Mouse (Mus musculus): Measurements from ENCODE around the gene Cd38.
"Not testable (repeated sequence)": the region's sequence is repeated elsewhere in the genome, so short reads cannot be mapped to it uniquely, and the experiment has no call there.

The Cd38 gene

GRCm38 (mm10) chr5:43860096-43860495 is 8.3 kb upstream of the Cd38 start:
- no peak for DNase-seq (ENCODE audit: low spot score)

GRCm38 (mm10) chr5:43860670-43861431 is 7.5 kb upstream of the Cd38 start:
- no peak for DNase-seq (ENCODE audit: low spot score)

- no peak for DNase-seq (ENCODE audit: low spot score)
These were observed 4.7 kb upstream of the Cd38 start for GRCm38 (mm10) chr5:43863642-43864041.

- no peak for DNase-seq (ENCODE audit: low spot score)
These were observed 3.0 kb upstream of the Cd38 start for GRCm38 (mm10) chr5:43865316-43865715.

DNA sequence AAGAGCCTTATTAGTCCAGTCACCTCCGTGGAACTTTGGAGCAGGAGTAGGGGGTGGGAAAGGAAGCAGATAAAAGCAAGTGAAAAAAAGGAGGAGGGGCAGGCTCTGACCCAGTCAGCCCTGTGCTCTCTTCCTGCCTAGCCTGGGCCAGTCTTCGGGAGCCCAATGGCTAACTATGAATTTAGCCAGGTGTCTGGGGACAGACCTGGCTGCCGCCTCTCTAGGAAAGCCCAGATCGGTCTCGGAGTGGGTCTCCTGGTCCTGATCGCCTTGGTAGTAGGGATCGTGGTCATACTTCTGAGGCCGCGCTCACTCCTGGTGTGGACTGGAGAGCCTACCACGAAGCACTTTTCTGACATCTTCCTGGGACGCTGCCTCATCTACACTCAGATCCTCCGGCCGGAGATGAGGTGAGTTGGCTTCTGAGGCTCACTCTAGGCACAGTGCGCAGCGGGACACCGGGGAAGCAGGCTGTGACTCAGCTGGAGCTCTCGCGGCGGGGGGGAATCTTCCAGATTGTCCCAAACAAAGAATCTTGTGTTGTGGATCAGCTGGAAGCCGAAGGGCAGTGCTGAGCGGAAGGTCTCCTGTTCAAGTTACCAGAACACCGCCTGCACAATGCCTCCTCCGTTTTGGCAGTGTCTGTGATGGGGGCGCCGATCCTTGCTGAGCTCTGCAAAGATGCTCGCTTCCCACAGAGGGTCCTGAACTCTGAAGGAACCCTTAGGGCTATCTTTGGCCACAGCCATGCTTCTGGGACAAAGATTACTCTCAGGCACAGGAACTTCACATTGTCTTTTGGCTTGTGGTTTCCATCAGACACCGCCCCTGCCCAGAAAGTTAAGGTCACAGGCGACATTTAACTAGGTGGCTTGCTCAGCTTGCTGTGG is 603 bp downstream of the Cd38 start:
- DNase-seq (ENCODE audit: low spot score), result no peak

- no peak for DNase-seq (ENCODE audit: low spot score)
These were observed 3.5 kb downstream of the Cd38 start for GRCm38 (mm10) chr5:43871845-43872244.

DNA sequence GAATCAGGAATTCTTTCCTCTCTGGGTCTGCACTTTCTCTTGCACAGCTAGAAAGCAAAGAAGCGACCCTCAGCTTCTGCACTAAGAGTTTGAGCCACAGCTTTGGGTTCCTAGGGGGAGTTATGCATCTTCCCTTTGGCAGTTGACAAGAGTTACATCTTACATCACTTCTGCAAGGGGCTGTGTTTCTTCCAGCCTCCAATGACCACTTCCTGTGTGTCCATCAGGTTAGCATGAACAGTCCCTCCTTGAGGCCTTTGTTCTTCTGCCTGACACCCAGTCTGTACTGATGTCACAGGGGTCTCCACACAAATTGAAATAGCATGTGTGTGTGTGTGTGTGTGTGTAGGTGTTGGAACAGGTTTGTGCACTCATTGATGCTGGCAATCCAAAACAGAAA is 4.3 kb downstream of the Cd38 start:
- DNase-seq (ENCODE audit: low spot score), result no peak

GRCm38 (mm10) chr5:43882034-43882433 is 13.7 kb downstream of the Cd38 start:
- DNase-seq (ENCODE audit: low spot score), result no peak

GRCm38 (mm10) chr5:43885060-43885820 is 16.9 kb downstream of the Cd38 start:
- DNase-seq (ENCODE audit: low spot score), result no peak

- DNase-seq (ENCODE audit: low spot score), result peak; percentile 56
These were observed 24.0 kb downstream of the Cd38 start for GRCm38 (mm10) chr5:43892386-43892785.

GRCm38 (mm10) chr5:43894113-43894512 is 25.8 kb downstream of the Cd38 start:
- DNase-seq (ENCODE audit: low spot score), result peak; percentile 68

DNA sequence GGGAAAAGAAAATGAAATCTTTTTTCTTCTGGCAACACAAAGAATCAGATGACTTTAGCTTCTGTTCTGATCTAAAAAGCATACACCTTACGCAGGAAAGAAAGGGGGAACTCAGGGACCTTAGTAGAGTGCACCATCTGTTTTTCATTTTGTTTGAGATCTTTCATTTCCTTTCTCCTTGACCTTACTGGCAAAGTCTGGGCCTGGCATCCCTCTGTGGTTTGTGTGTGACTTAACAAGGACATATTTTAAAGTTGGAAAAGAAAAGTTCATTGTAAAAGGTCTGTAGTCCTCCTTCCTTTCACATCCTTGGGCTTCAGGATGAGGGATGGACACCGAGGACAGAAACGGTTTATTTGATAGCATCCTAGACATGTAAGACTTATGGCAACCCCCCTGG is 27.6 kb downstream of the Cd38 start:
- DNase-seq (ENCODE audit: low spot score), result no peak

DNA sequence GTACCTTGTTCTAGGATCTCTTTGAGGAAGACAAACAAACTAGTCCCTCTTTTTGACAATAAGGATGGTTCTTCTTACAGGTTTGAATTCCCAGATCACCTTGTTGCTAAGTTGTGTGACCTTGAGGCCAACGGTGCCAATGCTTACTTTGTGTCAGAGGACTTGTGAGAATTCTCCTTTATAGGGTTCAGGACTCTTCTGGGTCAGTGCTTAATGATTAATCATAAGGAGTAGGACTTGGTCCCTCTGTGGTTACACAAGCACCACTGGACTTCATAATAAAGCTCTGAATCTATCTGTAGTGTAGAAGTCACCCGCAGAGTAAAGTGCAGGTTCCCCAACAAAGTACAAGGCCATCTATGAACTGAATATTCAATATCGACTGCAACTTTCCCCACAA is 36.3 kb downstream of the Cd38 start:
- no peak for DNase-seq (ENCODE audit: low spot score)

GRCm38 (mm10) chr5:43909213-43909612 is 40.9 kb downstream of the Cd38 start:
- no peak for DNase-seq (ENCODE audit: low spot score)

DNA sequence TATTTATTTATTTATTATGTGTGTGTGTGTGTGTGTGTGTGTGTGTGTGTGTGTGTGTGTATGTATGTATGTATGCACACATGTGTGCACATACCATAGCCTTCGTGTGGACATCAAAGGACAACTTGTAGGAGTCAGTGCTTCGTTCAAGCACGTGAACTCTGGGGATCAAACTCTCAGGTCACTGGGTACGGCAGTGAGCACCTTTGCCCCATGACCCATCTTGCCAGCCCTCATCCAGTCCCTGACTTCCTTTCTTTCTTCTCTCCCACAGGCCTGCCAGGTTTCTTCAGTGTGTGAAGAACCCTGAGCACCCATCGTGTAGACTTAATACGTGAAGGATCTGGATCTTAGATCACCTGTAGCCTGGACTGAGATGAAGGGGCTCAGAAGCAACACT is 41.7 kb downstream of the Cd38 start:
- DNase-seq (ENCODE audit: low spot score), result no peak

DNA sequence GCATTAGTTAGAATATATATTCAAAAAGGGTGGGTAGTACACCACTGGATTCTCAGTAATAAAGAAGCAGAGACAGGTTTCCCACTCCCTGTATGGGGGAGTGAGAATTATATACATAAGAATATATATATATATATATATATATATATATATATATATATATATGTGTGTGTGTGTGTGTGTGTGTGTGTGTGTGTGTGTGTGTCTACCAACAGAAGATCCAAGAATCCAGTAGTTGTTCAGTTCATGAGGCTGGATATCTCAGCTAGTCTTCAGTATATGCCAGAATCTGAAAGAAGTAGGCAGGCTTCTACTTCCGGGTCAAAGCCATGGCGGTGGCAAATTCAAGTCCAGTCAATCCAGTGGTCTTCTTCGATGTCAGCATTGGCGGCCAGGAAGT is 44.5 kb downstream of the Cd38 start, which contains the start of gene Gm7879:
Gene Gm7879, plus strand, starts transcription at position 301 of the 400 bp plus-strand sequence.
- DNase-seq (ENCODE audit: low spot score), result not testable (repeated sequence)

DNA sequence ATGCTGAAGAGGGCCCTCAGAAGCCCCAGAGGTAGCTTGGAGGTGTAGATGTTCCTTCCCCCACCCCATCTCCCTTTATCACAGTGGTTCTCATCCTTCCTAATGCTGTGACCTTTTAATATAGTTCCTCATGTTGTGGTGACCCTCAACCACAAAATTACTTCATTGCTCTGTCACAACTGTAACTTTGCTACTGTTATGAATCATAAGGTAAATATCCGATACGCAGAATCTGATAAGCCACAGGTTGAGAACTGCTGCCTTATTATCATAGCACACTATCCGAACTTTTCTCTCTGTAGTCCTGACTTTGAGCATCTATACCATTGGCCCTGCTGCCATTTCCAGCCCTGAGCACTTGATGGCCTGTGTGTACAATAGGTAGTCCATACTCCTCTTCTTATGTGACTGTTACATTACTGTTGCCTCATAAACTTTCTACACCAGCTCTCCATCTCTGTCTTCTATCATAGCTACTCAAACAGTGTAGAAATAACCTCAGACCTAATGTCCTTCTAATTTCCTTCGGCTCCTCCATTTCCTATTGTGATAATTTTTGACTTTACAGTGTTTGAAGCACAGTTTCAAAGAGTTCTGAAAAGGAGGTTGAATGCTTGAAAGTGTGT is 47.0 kb downstream of the Cd38 start:
- DNase-seq (ENCODE audit: low spot score), result no peak

- no peak for DNase-seq (ENCODE audit: low spot score)
These were observed 53.5 kb downstream of the Cd38 start for GRCm38 (mm10) chr5:43921877-43922276.

- DNase-seq (ENCODE audit: low spot score), result no peak
These were observed 55.6 kb downstream of the Cd38 start for GRCm38 (mm10) chr5:43923933-43924332.

DNA sequence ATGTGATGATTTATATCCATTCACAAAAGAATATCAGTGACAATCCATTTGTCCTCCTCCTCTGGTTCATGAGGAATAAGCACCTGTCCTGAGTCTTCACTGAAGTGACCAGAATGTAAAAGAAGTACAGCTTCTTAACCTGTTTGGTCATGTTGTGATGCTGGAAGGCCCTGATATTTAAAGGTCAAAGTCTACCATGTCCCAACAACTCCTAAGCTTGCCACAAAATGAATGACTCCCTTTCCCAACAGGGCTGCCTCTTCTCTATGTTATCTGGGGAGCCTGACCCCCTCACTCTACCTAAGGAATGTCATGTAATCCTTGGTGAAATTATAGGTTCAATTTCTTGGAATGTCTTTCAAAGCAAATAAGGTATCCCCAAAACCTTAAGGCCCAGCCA is 59.4 kb downstream of the Cd38 start:
- no peak for DNase-seq (ENCODE audit: low spot score)

DNA sequence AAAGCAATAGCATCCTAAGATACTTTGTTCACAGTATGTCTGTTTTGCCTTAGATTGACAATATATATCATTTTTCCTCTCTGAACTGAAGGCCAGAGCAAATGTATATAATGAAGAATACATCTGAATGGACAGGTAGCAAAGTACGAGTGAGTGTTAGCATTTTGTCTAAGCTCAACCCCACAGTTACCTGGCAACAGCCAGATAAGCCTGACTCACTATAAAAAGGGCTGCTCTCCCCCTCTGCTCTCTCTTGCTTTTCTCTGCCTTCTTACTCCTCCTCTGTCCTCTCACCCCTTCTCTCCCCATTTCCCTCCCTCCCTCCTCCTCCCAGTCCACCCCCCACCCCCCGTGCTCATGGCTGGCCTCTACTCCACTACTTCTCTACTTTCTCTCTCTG is 64.9 kb downstream of the Cd38 start:
- DNase-seq (ENCODE audit: low spot score), result no peak
